Mouse (Mus musculus): ENCODE measurements at regions not wholly inside any gene's neighbourhood (a gene's known extent, or its start where the extent isn't known, plus 50 kb on each side); places are given as distances from the start of the nearest gene placed in this dataset.

DNA sequence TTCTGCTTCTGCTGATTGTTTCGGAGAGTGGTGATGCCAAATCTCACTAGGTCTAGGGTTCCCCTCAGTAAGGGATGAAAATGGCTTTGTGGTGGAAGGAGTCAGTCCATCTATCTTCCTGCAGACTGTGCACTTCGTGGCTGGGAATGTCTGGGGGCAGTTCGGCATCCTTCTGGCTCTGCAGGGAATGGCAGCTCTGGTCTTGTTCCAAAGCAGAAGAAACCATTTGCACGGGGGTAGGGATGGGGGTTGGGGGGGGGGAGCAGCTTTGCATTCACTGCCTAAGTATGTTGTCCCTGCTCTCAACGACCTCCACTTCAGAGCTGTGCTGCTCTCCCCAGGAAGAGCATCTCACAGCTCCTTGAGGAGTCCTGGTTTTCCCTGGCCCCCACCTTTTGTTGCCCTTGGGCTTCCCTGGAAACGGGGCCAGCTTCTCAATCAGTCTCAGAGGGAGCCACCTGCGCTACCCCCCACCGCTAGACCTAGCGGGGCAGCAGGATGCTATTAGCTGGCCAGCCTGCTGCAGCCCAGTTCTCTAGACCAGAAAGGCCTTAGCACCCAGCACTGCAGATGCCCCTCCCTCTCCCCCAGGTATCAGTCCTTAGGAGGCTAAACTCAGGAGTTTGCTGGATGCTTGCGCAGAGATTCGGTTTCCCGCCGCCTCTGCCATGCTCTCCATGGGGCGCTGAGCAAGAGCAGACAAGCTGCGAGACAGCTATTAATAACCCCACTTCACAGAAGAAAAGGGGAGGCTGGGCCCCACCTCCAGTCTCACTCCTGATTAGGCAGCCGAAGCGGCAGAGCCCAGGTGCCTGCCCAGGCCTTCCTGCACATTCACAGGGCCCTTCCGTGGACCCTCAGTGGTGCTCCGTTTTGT is 98.7 kb downstream of the 2410131K14Rik start:
- H3K4me3 ChIP-seq (ENCODE audit: control insufficient read depth in 1 of 2, insufficient read depth in 1 of 2, low read depth in 2 of 2, low read length in 2 of 2), result no peak overlapping the region
- no peaks in the 10 kb centered on the region for H3K9me3 ChIP-seq (replicated peaks; ENCODE audit: insufficient read depth, low read length)
- TF ChIP-seq SIN3A (IDR thresholded peaks at IDR 0.05; ENCODE audit: low read length), result no peak
- TF ChIP-seq MAX (IDR thresholded peaks at IDR 0.05; ENCODE audit: low read length), result no peak
- TF ChIP-seq ZKSCAN1 (IDR thresholded peaks at IDR 0.05; ENCODE audit: low read depth, low read length), result no peak
- TF ChIP-seq ELF1 (IDR thresholded peaks at IDR 0.05; ENCODE audit: low read depth, low read length), result no peak
- TF ChIP-seq GABPA (IDR thresholded peaks at IDR 0.05; ENCODE audit: low read depth, low read length), result no peak
- no peak for TF ChIP-seq KAT2A (conservative IDR thresholded peaks at IDR 0.05; ENCODE audit: low read depth, low read length)
- no peak for TF ChIP-seq HCFC1 (IDR thresholded peaks at IDR 0.05; ENCODE audit: low read depth, low read length)
- TF ChIP-seq MYC (IDR thresholded peaks at IDR 0.05; ENCODE audit: low read depth, low read length), result no peak
- no peak for TF ChIP-seq CHD1 (IDR thresholded peaks at IDR 0.05; ENCODE audit: low read depth, low read length)
- no peak for TF ChIP-seq TCF12 (IDR thresholded peaks at IDR 0.05; ENCODE audit: low read depth, low read length)
- no peak for TF ChIP-seq RAD21 (IDR thresholded peaks at IDR 0.05; ENCODE audit: low read depth, low read length)
- TF ChIP-seq GATA1 (IDR thresholded peaks at IDR 0.05; ENCODE audit: low read depth, low read length), result no peak
- no peak for TF ChIP-seq ZNF384 (IDR thresholded peaks at IDR 0.05; ENCODE audit: low read depth, low read length)
- TF ChIP-seq SMC3 (IDR thresholded peaks at IDR 0.05; ENCODE audit: low read depth, low read length), result no peak
- TF ChIP-seq USF2 (IDR thresholded peaks at IDR 0.05; ENCODE audit: borderline replicate concordance in 1 of 2, insufficient read depth in 1 of 2, low read depth in 1 of 2, low read length in 2 of 2), result no peak
- TF ChIP-seq ETS1 (IDR thresholded peaks at IDR 0.05; ENCODE audit: low read depth, low read length), result no peak
- TF ChIP-seq TBP (IDR thresholded peaks at IDR 0.05; ENCODE audit: low read depth, low read length), result no peak
- no peak for TF ChIP-seq NELFE (IDR thresholded peaks at IDR 0.05; ENCODE audit: low read depth, low read length)
- TF ChIP-seq USF1 (IDR thresholded peaks at IDR 0.05; ENCODE audit: low read depth, low read length), result no peak
- H3K79me2 ChIP-seq (ENCODE audit: control insufficient read depth, insufficient read depth, low read length, poor library complexity), result no peaks in the 10 kb centered on the region
- H3K27me3 ChIP-seq (ENCODE audit: control insufficient read depth in 1 of 2, insufficient read depth in 2 of 2, low read length in 2 of 2), result no peaks in the 10 kb centered on the region
- H3K9ac ChIP-seq (ENCODE audit: control insufficient read depth, low read depth, low read length, poor library complexity, severe bottlenecking), result no peak overlapping the region
- no peak overlapping the region for H3K27ac ChIP-seq (ENCODE audit: control insufficient read depth, low read depth, low read length)
- DNase-seq (ENCODE audit: low read depth, low spot score), result no peak
- H3K4me1 ChIP-seq (ENCODE audit: control insufficient read depth in 1 of 2, insufficient read depth in 2 of 2, low read length in 2 of 2), result no peaks in the 10 kb centered on the region
- H3K36me3 ChIP-seq (ENCODE audit: control insufficient read depth in 1 of 2, insufficient read depth in 2 of 2, low read length in 2 of 2), result no peaks in the 10 kb centered on the region

DNA sequence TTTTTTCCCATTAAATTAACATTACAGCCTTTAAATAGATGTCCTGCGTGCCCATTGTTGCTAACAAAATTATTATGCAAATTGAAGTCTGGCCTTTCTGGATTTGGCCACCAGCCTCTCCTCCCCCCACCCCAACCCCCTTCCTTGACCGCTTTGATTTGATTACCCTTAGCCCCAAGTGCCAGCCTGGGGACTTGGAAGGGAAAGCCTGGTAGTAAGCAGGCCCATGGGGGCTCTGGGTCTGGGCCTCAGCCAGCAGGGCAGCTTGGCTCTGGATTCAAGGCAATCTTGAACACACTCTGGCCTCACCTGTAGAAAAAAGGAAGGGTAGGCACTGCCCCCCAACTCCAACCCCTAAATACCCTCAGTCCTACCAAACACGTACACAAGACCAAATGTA is 100.2 kb downstream of the 2410131K14Rik start:
- no peaks in the 10 kb centered on the region for H3K79me2 ChIP-seq (ENCODE audit: control insufficient read depth, insufficient read depth, low read length, poor library complexity)
- no peak overlapping the region for H3K9ac ChIP-seq (ENCODE audit: control insufficient read depth, low read depth, low read length, poor library complexity, severe bottlenecking)
- TF ChIP-seq ZC3H11A (IDR thresholded peaks at IDR 0.05; ENCODE audit: low read depth, low read length) (no peak), MEF2A (IDR thresholded peaks at IDR 0.05; ENCODE audit: extremely low read depth, insufficient replicate concordance, low read depth, low read length, poor library complexity, severe bottlenecking) (no peak), GATA1 (IDR thresholded peaks at IDR 0.05; ENCODE audit: low read depth, low read length) (no peak), NELFE (IDR thresholded peaks at IDR 0.05; ENCODE audit: low read depth, low read length) (no peak), POLR2AphosphoS2 (IDR thresholded peaks at IDR 0.05; ENCODE audit: low read length) (no peak), SMC3 (IDR thresholded peaks at IDR 0.05; ENCODE audit: low read depth, low read length) (no peak)
- no peaks in the 10 kb centered on the region for H3K36me3 ChIP-seq (ENCODE audit: control insufficient read depth in 1 of 2, insufficient read depth in 2 of 2, low read length in 2 of 2)
- no peaks in the 10 kb centered on the region for H3K4me1 ChIP-seq (ENCODE audit: control insufficient read depth in 1 of 2, insufficient read depth in 2 of 2, low read length in 2 of 2)
- H3K27me3 ChIP-seq (ENCODE audit: control insufficient read depth in 1 of 2, insufficient read depth in 2 of 2, low read length in 2 of 2), result no peaks in the 10 kb centered on the region
- no peak for DNase-seq (ENCODE audit: low read depth, low spot score)
- no peaks in the 10 kb centered on the region for H3K9me3 ChIP-seq (replicated peaks; ENCODE audit: insufficient read depth, low read length)
- no peak overlapping the region for H3K27ac ChIP-seq (ENCODE audit: control insufficient read depth, low read depth, low read length)
- no peak overlapping the region for H3K4me3 ChIP-seq (ENCODE audit: control insufficient read depth in 1 of 2, insufficient read depth in 1 of 2, low read depth in 2 of 2, low read length in 2 of 2)
